Mouse (Mus musculus) hindbrain, postnatal 0 days (tissue): ENCODE results near the gene Klhl1. TPM values are rescaled to one million over a fixed set of nuclear protein-coding genes. Genes with fewer than 3 reads are reported as not detected.

Experiments used
- ATAC-seq: fragments of 200-750 bp; cut with Nextera tagmentation; 2 replicates; pipeline ENCODE4 v1.8.0; 2017; ENCODE audit warnings: mild to moderate bottlenecking, moderate TSS enrichment, moderate library complexity
- DNase-seq: peaks from one replicate; pipeline ENCODE4 v3.0.0-alpha.2; 2015; ENCODE audit warnings: low spot score
- H3K27ac ChIP-seq: fragments of 300-500 bp; sonication (generic); 2 replicates; pipeline ENCODE4 v1.5.1; 2014; ENCODE audit warnings: mild to moderate bottlenecking
- H3K27me3 ChIP-seq: fragments of 300-500 bp; sonication (generic); 2 replicates; pipeline ENCODE4 v1.6.1; 2014; ENCODE audit warnings: low read length, mixed read lengths; ENCODE audit not compliant: insufficient read depth
- H3K36me3 ChIP-seq: fragments of 300-500 bp; sonication (generic); 2 replicates; pipeline ENCODE4 v1.6.1; 2014; ENCODE audit warnings: low read length, mixed read lengths; ENCODE audit not compliant: insufficient read depth
- H3K4me1 ChIP-seq: fragments of 300-500 bp; sonication (generic); 2 replicates; pipeline ENCODE4 v1.6.1; 2014; ENCODE audit warnings: antibody characterized with exemption, low read length, mixed read lengths; ENCODE audit not compliant: insufficient read depth
- H3K4me2 ChIP-seq: fragments of 300-500 bp; sonication (generic); 2 replicates; pipeline ENCODE4 v1.6.1; 2014; ENCODE audit warnings: low read depth, mild to moderate bottlenecking, low read length, moderate library complexity, mixed read lengths
- H3K4me3 ChIP-seq: fragments of 300-500 bp; sonication (generic); 2 replicates; pipeline ENCODE4 v1.5.1; 2014; ENCODE audit warnings: low read length
- H3K9ac ChIP-seq: fragments of 300-500 bp; sonication (generic); replicated peaks from 2 replicates; pipeline ENCODE4 v1.6.1; 2014; ENCODE audit warnings: mild to moderate bottlenecking, low read length, moderate library complexity, mixed read lengths
- H3K9me3 ChIP-seq: fragments of 300-500 bp; sonication (generic); 2 replicates; pipeline ENCODE4 v1.6.1; 2016; ENCODE audit warnings: low read length, mixed read lengths
- CTCF ChIP-seq: IDR thresholded peaks from 2 replicates; pipeline ENCODE4 v1.5.1; 2016; ENCODE audit warnings: antibody characterized with exemption, control low read depth, low read depth
- whole genome bisulfite sequencing: fragments of 180-500 bp; shearing (Covaris S2); extraction: QIAGEN DNeasy Blood & Tissue Kit; methylation state at CpG from one replicate; pipeline ENCODE4 v1.1.7; 2014; 5-methylcytosine and 5-hydroxymethylcytosine counted together
- polyA plus RNA-seq: library from polyadenylated mRNA; unstranded; fragments of >200 nt; fragmentation: Nextera tagmentation; extraction: Ambion mirVana; gene quantifications from 2 replicates; pipeline ENCODE4 v1.2.1, GENCODE M21; 2015
- total RNA-seq: library from RNA; depleted of rRNA; stranded (reverse); fragments of >200 nt; gene quantifications from 2 replicates; pipeline ENCODE4 v1.2.3, GENCODE M21; 2014

Klhl1 gene
- total and polyA plus RNA-seq, 2 experiments from 2014 or later = 7.2 to 10.1 TPM

- Histone ChIP-seq H3K27ac (no peak overlapping the region), H3K4me2 (no peak overlapping the region), H3K36me3 (no peaks in the 10 kb centered on the region), H3K9me3 (no peaks in the 10 kb centered on the region), H3K4me3 (no peak overlapping the region), H3K9ac (no peak overlapping the region), H3K4me1 (no peaks in the 10 kb centered on the region), H3K27me3 (no peaks in the 10 kb centered on the region)
- DNase-seq = no peak
- 93% methylated on average over 2 of the region's 2 CpGs for WGBS
- no peak for TF ChIP-seq CTCF
- ATAC-seq = no peak
These were observed 344.4 kb downstream of the Klhl1 start for GRCm38 (mm10) chr14:96174546-96174945.

GRCm38 (mm10) chr14:96143137-96143536, 375.8 kb downstream of the Klhl1 start:
- DNase-seq (no peak), ATAC-seq (no peak)
- Histone ChIP-seq H3K9me3 (no peaks in the 10 kb centered on the region), H3K4me1 (no peaks in the 10 kb centered on the region), H3K27ac (no peak overlapping the region), H3K36me3 (no peaks in the 10 kb centered on the region), H3K4me2 (no peak overlapping the region), H3K27me3 (no peaks in the 10 kb centered on the region), H3K9ac (no peak overlapping the region), H3K4me3 (no peak overlapping the region)
- TF ChIP-seq CTCF = no peak
- 66% methylated on average over 9 of the region's 9 CpGs for WGBS

GRCm38 (mm10) chr14:96140246-96140645, 378.7 kb downstream of the Klhl1 start:
- Histone ChIP-seq H3K4me1 (no peaks in the 10 kb centered on the region), H3K36me3 (no peaks in the 10 kb centered on the region), H3K9me3 (no peaks in the 10 kb centered on the region), H3K9ac (no peak overlapping the region), H3K4me2 (no peak overlapping the region), H3K27ac (no peak overlapping the region), H3K4me3 (no peak overlapping the region), H3K27me3 (no peaks in the 10 kb centered on the region)
- WGBS = 79% methylated on average over 2 of the region's 2 CpGs
- DNase-seq = no peak
- ATAC-seq = no peak
- TF ChIP-seq CTCF = no peak

GRCm38 (mm10) chr14:96107396-96107795, 411.5 kb downstream of the Klhl1 start:
- TF ChIP-seq CTCF = no peak

GRCm38 (mm10) chr14:96081681-96082207, 437.2 kb downstream of the Klhl1 start:
- no peaks in the 10 kb centered on the region for H3K27me3 ChIP-seq
- no peak for TF ChIP-seq CTCF
- DNase-seq (no peak), ATAC-seq (no peak)
- H3K36me3 ChIP-seq = no peaks in the 10 kb centered on the region
- H3K27ac ChIP-seq = no peak overlapping the region
- no peak overlapping the region for H3K4me3 ChIP-seq
- H3K4me2 ChIP-seq = no peak overlapping the region
- H3K4me1 ChIP-seq = no peaks in the 10 kb centered on the region
- H3K9ac ChIP-seq = no peak overlapping the region
- H3K9me3 ChIP-seq = no peaks in the 10 kb centered on the region
- WGBS = 22% methylated on average over 6 of the region's 6 CpGs

More at GRCm38 (mm10) chr14:96107396-96107795, 411.5 kb downstream of the Klhl1 start:
- H3K4me3 ChIP-seq = no peak overlapping the region
- no peaks in the 10 kb centered on the region for H3K4me1 ChIP-seq
- no peak overlapping the region for H3K4me2 ChIP-seq
- H3K9ac ChIP-seq = no peak overlapping the region
- no peak for DNase-seq
- ATAC-seq = no peak
- no peaks in the 10 kb centered on the region for H3K36me3 ChIP-seq
- no peaks in the 10 kb centered on the region for H3K27me3 ChIP-seq
- no peak overlapping the region for H3K27ac ChIP-seq
- 79% methylated on average over 7 of the region's 7 CpGs for WGBS
- no peaks in the 10 kb centered on the region for H3K9me3 ChIP-seq

GRCm38 (mm10) chr14:96065884-96066283, 453.0 kb downstream of the Klhl1 start:
- H3K4me3 ChIP-seq = no peak overlapping the region
- no peak for TF ChIP-seq CTCF
- 81% methylated on average over 3 of the region's 3 CpGs for WGBS
- H3K27me3 ChIP-seq = no peaks in the 10 kb centered on the region
- ATAC-seq = no peak
- no peak for DNase-seq
- no peaks in the 10 kb centered on the region for H3K36me3 ChIP-seq
- no peak overlapping the region for H3K27ac ChIP-seq
- H3K9ac ChIP-seq = no peak overlapping the region
- no peak overlapping the region for H3K4me2 ChIP-seq
- H3K9me3 ChIP-seq = no peaks in the 10 kb centered on the region
- H3K4me1 ChIP-seq = no peaks in the 10 kb centered on the region
